Mouse (Mus musculus): Measurements from ENCODE around the gene Slc45a1. TPM values are rescaled to one million over a fixed set of nuclear protein-coding genes. Genes with fewer than 3 reads are reported as not detected.

Gene Slc45a1
- polyA plus RNA-seq, 1 experiment from 2014 or later, result 0.73 TPM

DNA sequence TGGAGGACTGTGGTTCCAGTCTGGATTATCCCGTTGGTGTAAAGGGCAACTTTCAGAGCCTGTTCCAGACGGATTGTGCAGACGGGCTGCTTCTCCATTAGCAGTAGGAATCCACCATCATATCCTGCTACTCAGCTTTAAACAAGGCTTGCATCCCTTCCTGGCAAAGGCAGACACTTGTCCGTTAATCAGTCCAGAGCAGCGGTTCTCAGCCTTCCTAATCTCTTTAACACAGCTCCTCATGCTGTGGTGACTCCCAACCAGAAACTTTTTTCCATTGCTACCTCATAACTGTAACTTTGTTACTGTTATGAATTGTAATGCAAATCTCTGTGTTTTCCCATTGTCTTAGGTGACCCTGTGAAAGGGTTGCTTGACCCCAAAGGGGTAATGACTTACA, 2.6 kb downstream of the Slc45a1 start:
- 82% methylated on average over 5 of the region's 5 CpGs for WGBS

DNA sequence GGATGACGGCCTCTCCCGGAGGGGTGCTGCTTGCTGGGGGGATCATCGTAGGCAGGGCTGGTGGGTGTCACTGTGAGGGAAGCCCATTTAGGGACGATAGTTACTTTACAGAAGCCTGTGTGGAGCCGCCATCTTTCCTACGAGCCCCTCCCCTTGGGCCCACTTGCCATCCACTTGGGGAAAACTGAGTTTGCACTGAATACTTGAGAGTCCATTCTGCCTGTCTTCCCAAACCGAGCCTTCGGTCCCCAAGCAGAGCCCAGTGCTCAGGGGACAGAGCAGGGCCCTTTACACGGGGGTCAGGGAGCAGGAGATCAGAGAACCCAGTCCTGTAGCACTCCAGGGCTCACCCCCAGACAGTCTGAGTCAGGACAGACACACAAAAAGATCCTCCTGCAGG, 7.7 kb downstream of the Slc45a1 start:
- 91% methylated on average over 9 of the region's 9 CpGs for WGBS
- DNase-seq (ENCODE audit: low spot score) (no peak), ATAC-seq (ENCODE audit: insufficient number of reproducible peaks, low FRiP score, low TSS enrichment, low read depth) (no peak)
- Histone ChIP-seq H3K4me2 (ENCODE audit: low read depth, severe bottlenecking) (no peak overlapping the region), H3K27ac (replicated peaks; ENCODE audit: low read depth, low read length) (no peak overlapping the region), H3K27me3 (ENCODE audit: control insufficient read depth, insufficient read depth, low read length) (no peaks in the 10 kb centered on the region), H3K9me3 (ENCODE audit: control insufficient read depth, low read length) (no peaks in the 10 kb centered on the region), H3K4me3 (ENCODE audit: low read depth, low read length) (no peak overlapping the region), H3K4me1 (ENCODE audit: control insufficient read depth, insufficient read depth, low read length) (no peaks in the 10 kb centered on the region), H3K36me3 (ENCODE audit: control insufficient read depth, insufficient read depth, low read length) (no peaks in the 10 kb centered on the region), H3K9ac (ENCODE audit: low read length) (no peak overlapping the region)

More for the DNA sequence above, 2.6 kb downstream of the Slc45a1 start:
- Histone ChIP-seq H3K4me1 (ENCODE audit: control insufficient read depth, insufficient read depth, low read length) (peaks cover 8% of the 10 kb centered on the region), H3K4me3 (ENCODE audit: low read depth, low read length) (no peak overlapping the region), H3K4me2 (ENCODE audit: low read depth, severe bottlenecking) (no peak overlapping the region), H3K9me3 (ENCODE audit: control insufficient read depth, low read length) (no peaks in the 10 kb centered on the region), H3K27me3 (ENCODE audit: control insufficient read depth, insufficient read depth, low read length) (peaks cover 9% of the 10 kb centered on the region), H3K36me3 (ENCODE audit: control insufficient read depth, insufficient read depth, low read length) (no peaks in the 10 kb centered on the region), H3K27ac (replicated peaks; ENCODE audit: low read depth, low read length) (no peak overlapping the region), H3K9ac (ENCODE audit: low read length) (no peak overlapping the region)
- ATAC-seq (ENCODE audit: insufficient number of reproducible peaks, low FRiP score, low TSS enrichment, low read depth) (no peak), DNase-seq (ENCODE audit: low spot score) (no peak)

DNA sequence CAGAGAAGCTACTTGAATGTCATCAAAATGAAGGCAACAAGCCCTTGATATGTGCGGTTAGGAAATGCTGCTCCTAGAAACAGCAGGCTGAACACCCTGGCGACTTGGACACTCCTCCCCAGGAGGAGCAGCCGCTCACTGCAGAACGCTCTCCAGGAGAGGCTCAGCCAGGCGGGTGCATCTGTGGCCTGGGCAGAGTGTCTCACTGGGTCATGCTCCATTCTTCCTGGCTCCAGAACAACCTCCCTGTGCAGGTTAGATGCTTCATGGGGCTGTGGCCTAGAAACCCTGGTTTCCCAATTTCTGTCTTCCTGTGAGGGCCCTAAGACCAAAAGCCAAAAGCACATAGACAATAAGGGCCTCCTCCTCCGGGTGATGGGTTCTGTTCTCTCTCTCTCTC, 15.3 kb downstream of the Slc45a1 start:
- Histone ChIP-seq H3K27ac (replicated peaks; ENCODE audit: low read depth, low read length) (no peak overlapping the region), H3K9me3 (ENCODE audit: control insufficient read depth, low read length) (no peaks in the 10 kb centered on the region), H3K4me3 (ENCODE audit: low read depth, low read length) (no peak overlapping the region), H3K4me1 (ENCODE audit: control insufficient read depth, insufficient read depth, low read length) (no peaks in the 10 kb centered on the region), H3K9ac (ENCODE audit: low read length) (no peak overlapping the region), H3K27me3 (ENCODE audit: control insufficient read depth, insufficient read depth, low read length) (no peaks in the 10 kb centered on the region), H3K4me2 (ENCODE audit: low read depth, severe bottlenecking) (no peak overlapping the region), H3K36me3 (ENCODE audit: control insufficient read depth, insufficient read depth, low read length) (no peaks in the 10 kb centered on the region)
- WGBS, result 73% methylated on average over 6 of the region's 6 CpGs
- ATAC-seq (ENCODE audit: insufficient number of reproducible peaks, low FRiP score, low TSS enrichment, low read depth), result no peak
- no peak for DNase-seq (ENCODE audit: low spot score)

DNA sequence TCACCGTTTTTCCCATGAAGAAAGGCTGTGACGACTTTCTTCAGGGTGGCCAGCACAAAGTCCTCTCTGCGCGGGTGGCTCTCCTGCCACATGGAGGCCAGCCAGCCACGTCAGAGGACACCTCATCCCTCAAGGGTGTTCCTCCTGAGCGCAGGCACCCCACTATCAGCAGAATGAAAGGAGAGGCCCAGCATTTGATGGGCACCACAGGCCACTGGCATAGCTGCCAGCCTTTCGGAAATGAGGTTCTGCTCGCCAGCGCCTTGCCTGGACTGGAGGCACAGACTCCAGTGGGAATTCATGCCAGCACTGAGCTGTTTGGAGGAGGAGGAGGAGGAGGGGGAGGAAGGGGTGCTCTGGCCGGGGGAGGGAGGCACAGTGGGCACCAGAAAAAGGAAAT, 16.4 kb downstream of the Slc45a1 start:
- WGBS, result 88% methylated on average over 10 of the region's 10 CpGs
- Histone ChIP-seq H3K36me3 (ENCODE audit: control insufficient read depth, insufficient read depth, low read length) (no peaks in the 10 kb centered on the region), H3K4me3 (ENCODE audit: low read depth, low read length) (no peak overlapping the region), H3K4me1 (ENCODE audit: control insufficient read depth, insufficient read depth, low read length) (no peaks in the 10 kb centered on the region), H3K4me2 (ENCODE audit: low read depth, severe bottlenecking) (no peak overlapping the region), H3K9me3 (ENCODE audit: control insufficient read depth, low read length) (no peaks in the 10 kb centered on the region), H3K27ac (replicated peaks; ENCODE audit: low read depth, low read length) (no peak overlapping the region), H3K9ac (ENCODE audit: low read length) (no peak overlapping the region), H3K27me3 (ENCODE audit: control insufficient read depth, insufficient read depth, low read length) (no peaks in the 10 kb centered on the region)
- no peak for ATAC-seq (ENCODE audit: insufficient number of reproducible peaks, low FRiP score, low TSS enrichment, low read depth)
- DNase-seq (ENCODE audit: low spot score), result no peak

DNA sequence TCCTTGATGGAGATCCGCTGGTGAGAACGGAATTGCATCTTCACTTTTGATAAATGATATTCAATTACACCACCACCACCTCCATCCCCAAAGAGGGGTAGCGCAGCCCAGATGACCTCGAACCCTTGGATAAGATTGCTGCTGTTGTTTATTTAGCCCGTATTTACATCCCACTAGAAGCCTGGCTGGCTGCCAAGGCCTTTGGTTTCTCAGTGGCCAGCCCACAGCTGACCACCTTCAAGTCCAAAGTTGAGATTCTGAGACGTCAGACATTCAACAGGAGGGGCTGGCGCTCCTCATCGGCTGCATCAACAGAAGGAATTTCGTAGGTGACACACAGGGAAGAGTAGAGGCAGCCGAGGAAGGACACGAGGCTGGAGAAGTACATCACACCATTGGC, 22.7 kb downstream of the Slc45a1 start:
- no peaks in the 10 kb centered on the region for H3K36me3 ChIP-seq (ENCODE audit: control insufficient read depth, insufficient read depth, low read length)
- H3K9me3 ChIP-seq (ENCODE audit: control insufficient read depth, low read length), result no peaks in the 10 kb centered on the region
- no peak overlapping the region for H3K9ac ChIP-seq (ENCODE audit: low read length)
- H3K27me3 ChIP-seq (ENCODE audit: control insufficient read depth, insufficient read depth, low read length), result no peaks in the 10 kb centered on the region
- no peak for ATAC-seq (ENCODE audit: insufficient number of reproducible peaks, low FRiP score, low TSS enrichment, low read depth)
- no peak for DNase-seq (ENCODE audit: low spot score)
- no peaks in the 10 kb centered on the region for H3K4me1 ChIP-seq (ENCODE audit: control insufficient read depth, insufficient read depth, low read length)
- H3K4me3 ChIP-seq (ENCODE audit: low read depth, low read length), result no peak overlapping the region
- 88% methylated on average over 11 of the region's 11 CpGs for WGBS
- H3K27ac ChIP-seq (replicated peaks; ENCODE audit: low read depth, low read length), result no peak overlapping the region
- H3K4me2 ChIP-seq (ENCODE audit: low read depth, severe bottlenecking), result no peak overlapping the region

DNA sequence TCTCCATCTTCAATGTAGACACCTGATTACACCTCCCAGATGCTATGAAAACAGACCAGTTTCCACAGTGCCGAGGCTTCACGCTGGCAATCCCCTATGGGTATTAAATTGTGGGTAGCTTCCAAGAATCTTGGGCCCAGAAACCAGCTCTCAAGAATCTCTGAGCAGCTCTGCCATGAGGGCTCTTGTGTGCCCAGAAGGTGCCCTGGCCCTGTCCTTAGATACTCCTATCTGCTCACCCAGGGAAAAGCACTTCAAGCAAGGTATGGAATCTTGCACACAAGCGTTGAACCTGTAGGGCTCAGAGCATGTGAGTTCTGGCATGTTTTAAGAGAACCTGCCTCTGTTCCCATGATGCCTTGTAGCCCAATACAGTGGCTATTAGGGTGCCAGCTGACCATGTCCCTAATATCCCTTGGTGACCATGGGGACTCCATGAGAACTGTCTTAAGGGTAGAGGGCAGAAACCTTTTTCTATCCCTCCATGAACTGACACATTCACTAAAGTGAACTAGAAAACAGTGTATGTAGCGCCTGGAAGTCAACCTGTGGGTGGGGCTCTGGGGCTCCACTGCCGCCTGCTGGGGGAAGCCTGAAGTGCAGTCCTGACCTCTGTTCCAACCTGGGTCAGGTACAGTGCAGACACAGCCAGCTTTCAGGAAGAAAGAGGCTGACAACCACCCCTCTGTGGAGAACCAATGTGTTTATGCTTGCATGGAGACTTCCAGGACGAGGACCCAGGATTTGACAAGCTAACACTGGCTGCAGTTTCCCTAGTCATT, 25.8 kb downstream of the Slc45a1 start:
- Histone ChIP-seq H3K4me3 (ENCODE audit: low read depth, low read length) (no peak overlapping the region), H3K4me1 (ENCODE audit: control insufficient read depth, insufficient read depth, low read length) (no peaks in the 10 kb centered on the region), H3K27me3 (ENCODE audit: control insufficient read depth, insufficient read depth, low read length) (no peaks in the 10 kb centered on the region), H3K9ac (ENCODE audit: low read length) (no peak overlapping the region), H3K27ac (replicated peaks; ENCODE audit: low read depth, low read length) (no peak overlapping the region), H3K9me3 (ENCODE audit: control insufficient read depth, low read length) (no peaks in the 10 kb centered on the region), H3K36me3 (ENCODE audit: control insufficient read depth, insufficient read depth, low read length) (no peaks in the 10 kb centered on the region), H3K4me2 (ENCODE audit: low read depth, severe bottlenecking) (no peak overlapping the region)
- no peak for ATAC-seq (ENCODE audit: insufficient number of reproducible peaks, low FRiP score, low TSS enrichment, low read depth)
- 56% methylated on average over 6 of the region's 6 CpGs for WGBS
- DNase-seq (ENCODE audit: low spot score), result peak; percentile 84

DNA sequence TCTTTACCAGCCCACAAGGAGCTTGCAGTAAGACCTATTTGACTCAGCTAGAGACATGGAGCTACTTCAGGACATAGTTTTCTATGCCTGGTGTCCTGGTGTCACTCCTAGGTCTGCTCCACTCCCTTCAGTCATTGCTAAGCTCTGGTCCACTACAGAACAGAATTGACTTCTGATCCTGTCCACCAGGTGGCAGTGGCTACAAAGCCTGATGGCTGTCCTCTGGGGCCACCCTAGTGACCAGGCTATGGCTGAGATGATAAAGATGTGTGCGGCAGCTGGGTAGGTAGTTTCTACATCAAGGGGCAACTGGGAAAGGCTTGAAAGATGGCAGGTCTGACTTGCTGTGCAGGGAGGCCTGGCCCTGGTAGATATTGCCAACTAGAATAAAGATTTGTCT, 26.5 kb downstream of the Slc45a1 start:
- H3K4me3 ChIP-seq (ENCODE audit: low read depth, low read length), result no peak overlapping the region
- no peak overlapping the region for H3K9ac ChIP-seq (ENCODE audit: low read length)
- peak; percentile 78 for DNase-seq (ENCODE audit: low spot score)
- H3K4me2 ChIP-seq (ENCODE audit: low read depth, severe bottlenecking), result no peak overlapping the region
- H3K4me1 ChIP-seq (ENCODE audit: control insufficient read depth, insufficient read depth, low read length), result no peaks in the 10 kb centered on the region
- no peaks in the 10 kb centered on the region; the same call in 1 of the 2 replicates for H3K36me3 ChIP-seq (ENCODE audit: control insufficient read depth, insufficient read depth, low read length)
- no peak overlapping the region for H3K27ac ChIP-seq (replicated peaks; ENCODE audit: low read depth, low read length)
- peak; percentile 46; the same call in 1 of the 2 replicates for ATAC-seq (ENCODE audit: insufficient number of reproducible peaks, low FRiP score, low TSS enrichment, low read depth)
- WGBS, result 50% methylated on average over 1 of the region's 1 CpGs
- H3K27me3 ChIP-seq (ENCODE audit: control insufficient read depth, insufficient read depth, low read length), result no peaks in the 10 kb centered on the region
- no peaks in the 10 kb centered on the region for H3K9me3 ChIP-seq (ENCODE audit: control insufficient read depth, low read length)

DNA sequence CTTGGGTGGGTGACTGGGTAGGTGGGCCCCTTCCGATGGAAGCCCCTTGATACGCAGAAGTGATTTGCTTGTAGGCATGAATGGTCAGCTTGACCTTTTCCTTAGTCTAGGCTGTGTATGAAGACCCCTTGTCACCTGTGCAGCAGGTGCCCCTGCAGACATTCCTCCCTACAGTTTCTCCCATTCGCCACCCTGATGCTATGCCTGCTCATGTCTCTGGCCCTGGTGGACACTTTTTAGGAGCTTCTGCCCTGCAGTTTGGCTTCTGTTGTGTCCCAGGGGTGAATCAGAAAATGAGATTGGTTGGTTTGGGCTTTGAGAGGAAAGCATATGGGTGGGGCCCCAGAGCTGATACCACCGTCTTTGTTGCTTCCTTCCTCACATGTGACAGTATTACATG, 27.0 kb downstream of the Slc45a1 start:
- Histone ChIP-seq H3K36me3 (ENCODE audit: control insufficient read depth, insufficient read depth, low read length) (no peaks in the 10 kb centered on the region; the same call in 1 of the 2 replicates), H3K4me1 (ENCODE audit: control insufficient read depth, insufficient read depth, low read length) (no peaks in the 10 kb centered on the region), H3K27me3 (ENCODE audit: control insufficient read depth, insufficient read depth, low read length) (no peaks in the 10 kb centered on the region), H3K27ac (replicated peaks; ENCODE audit: low read depth, low read length) (no peak overlapping the region), H3K9me3 (ENCODE audit: control insufficient read depth, low read length) (no peaks in the 10 kb centered on the region), H3K9ac (ENCODE audit: low read length) (no peak overlapping the region), H3K4me3 (ENCODE audit: low read depth, low read length) (no peak overlapping the region), H3K4me2 (ENCODE audit: low read depth, severe bottlenecking) (no peak overlapping the region)
- 84% methylated on average over 4 of the region's 4 CpGs for WGBS
- ATAC-seq (ENCODE audit: insufficient number of reproducible peaks, low FRiP score, low TSS enrichment, low read depth) (no peak), DNase-seq (ENCODE audit: low spot score) (no peak)
